Mouse (Mus musculus): ENCODE results near the gene Mnd1.

The Mnd1 gene

DNA sequence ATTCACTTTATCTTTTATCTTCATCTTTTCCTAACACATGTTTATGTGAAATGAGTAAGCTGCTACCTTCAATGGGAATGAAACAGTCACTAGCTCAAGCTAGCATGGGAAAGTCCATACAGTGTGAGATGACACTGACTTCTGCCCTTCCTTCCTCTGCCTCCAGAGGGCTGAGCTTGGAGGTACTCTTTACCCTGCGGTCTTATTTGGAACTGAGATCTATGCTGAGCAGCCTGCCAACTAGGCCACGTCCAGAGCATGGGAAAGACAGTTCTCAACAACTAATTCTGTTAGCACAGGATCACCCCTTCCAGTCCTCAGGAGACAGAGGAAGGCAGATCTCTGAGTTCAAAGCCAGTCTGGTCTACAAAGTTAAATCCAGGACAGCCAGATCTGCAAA is 64.6 kb downstream of the Mnd1 start:
- no peak for DNase-seq (ENCODE audit: low spot score)

DNA sequence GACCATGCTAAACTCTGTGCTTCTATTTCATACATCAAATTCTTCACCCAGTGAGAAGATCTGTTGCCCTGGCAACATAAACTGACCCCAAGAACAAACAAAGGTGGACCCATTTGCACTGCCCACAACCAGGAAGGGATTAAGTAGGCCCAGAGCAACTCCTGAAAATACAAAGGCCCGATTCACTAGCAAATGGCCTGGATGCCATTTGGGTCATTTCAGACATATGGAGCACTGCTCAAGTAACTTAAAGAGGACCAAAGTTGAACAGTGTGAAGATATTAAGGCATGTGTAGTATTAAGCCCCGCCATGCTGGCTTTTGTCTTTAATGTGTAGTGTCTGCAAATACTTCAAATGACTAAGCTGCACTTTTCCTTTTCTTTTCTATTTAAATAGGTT is 68.7 kb downstream of the Mnd1 start:
- no peak for DNase-seq (ENCODE audit: low spot score)

DNA sequence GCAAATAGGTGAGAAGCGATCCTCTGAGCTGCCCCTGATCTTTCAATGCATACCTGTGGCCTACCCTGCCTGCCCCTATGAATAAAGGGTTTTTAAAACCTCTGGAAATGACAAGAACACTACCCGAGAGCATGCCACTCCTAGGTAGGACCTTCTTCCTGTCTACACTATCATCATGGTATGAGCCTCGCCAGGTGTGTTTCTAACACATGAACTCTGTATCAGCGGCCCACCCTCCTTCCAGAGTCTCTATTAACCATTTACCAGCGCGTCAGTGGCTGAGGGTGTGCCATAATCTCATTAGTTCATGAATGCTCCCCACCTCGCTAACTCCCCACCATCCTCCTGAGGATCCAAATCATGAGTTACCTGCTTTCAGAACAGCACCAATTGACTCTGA is 69.2 kb downstream of the Mnd1 start:
- no peak for DNase-seq (ENCODE audit: low spot score)

DNA sequence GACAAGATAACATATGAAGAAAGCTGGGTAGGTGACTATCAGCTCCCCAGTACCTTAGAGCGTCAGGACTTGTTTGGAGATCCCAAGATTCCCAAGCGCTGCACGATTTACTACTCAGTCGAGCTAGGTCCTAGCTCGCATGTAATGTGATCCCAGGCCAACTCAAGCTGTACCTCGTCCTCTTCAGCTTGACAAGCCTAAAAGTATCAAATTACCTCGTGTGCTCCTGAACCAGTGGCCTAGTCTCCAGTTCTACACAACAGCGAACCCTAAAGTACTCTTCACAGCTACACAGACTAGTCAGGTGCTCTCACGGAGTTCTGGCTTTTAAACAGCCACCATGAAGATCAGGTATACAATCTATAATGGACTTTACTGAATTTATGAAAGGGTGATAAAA is 70.2 kb downstream of the Mnd1 start:
- no peak for DNase-seq (ENCODE audit: low spot score)

DNA sequence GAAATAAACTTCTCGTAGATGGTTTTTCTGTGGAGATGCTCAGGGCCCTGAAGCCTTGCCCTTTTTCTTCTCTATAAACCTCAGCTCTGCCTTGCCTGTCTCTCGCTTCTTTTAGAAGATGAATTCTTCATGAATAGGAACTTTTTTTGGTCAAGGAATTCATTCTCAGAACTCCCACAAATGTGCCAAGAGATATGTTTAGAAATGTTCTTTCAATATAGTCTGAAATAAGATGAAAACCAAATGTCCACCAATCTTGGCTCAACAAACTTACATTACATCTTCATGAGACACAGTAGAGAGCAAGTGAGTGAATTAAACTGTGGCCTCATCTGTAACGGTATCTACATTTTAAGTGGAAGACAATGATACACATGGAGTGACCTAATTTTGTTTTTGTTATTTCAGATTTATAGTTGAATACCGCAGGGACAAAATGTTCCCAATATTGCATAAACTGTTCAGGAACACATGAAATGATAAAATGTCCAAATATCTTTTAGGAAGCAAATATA is 74.3 kb downstream of the Mnd1 start:
- DNase-seq (ENCODE audit: low spot score): no peak

DNA sequence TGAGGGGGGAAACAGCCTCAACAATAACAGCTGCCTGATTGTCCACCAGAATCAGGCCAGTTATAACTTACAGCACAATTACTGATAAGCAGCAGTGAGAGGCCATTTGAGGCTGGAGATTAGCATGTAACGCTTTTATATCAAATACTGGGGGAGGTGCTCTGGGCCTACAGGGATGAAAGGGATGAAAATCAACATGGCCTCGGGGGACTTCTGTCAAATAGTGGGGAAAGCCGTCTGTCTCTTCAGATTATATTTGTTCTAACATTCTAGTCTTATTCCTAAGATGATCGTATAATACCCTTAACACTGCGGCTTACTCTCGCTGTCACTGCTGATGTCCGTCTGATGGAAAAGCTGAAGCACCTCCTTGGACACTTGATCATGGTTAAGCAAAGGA is 75.5 kb downstream of the Mnd1 start:
- DNase-seq (ENCODE audit: low spot score): no peak

DNA sequence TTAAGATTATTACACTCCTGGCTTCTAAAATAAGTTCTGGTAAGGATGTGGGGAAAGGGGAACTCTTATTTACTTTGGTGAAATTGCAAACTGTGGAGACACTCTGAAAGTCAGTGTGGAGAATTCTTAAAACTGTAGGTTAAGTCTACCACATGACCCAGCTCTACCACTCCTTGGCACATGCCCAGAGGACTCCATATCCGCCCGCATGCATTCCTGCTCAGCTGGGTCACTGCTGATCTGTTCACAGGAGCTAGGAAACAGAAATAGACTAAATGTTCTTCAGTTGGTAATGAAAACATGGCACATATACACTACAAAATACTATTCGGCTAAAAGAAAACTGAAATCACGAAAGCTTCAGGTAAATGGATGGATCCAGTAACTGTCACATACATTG is 78.1 kb downstream of the Mnd1 start:
- no peak for DNase-seq (ENCODE audit: low spot score)

DNA sequence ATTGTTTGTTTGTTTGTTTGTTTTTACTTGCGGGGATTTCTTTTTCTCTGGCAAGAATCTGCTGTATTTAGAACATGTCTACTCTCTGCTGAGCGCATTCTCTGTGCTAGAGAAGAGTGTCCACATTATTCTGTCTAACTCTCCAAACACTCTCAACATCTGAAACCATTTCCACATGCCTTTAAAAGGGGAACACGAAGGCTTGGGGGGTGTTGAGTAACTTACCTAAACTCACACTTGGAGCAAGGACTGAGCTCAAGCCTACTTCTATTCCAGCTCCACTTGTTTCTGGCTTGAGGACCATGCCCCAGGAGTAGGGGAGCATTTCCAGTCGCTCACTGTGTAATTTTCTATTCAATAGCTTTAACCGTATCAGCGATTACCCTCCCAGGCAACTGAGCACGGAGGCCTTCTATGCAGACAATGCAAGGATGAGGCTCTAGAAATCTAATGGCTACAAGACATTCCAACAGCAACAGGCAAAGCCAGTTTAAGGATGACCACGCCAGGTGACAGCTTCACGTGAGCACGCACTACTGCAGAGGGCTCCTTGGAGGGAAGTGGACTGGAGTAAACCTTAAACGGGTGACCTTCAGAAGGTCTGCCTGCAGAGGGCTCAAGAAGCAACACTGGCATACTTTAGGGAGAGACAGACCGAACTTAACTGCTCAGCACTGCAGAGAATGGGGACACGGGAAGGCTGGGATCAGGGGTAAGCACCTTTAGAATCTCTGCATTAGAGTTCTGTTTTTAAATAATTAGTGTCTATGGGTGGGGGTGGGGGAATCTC is 78.8 kb downstream of the Mnd1 start:
- no peak for DNase-seq (ENCODE audit: low spot score)

DNA sequence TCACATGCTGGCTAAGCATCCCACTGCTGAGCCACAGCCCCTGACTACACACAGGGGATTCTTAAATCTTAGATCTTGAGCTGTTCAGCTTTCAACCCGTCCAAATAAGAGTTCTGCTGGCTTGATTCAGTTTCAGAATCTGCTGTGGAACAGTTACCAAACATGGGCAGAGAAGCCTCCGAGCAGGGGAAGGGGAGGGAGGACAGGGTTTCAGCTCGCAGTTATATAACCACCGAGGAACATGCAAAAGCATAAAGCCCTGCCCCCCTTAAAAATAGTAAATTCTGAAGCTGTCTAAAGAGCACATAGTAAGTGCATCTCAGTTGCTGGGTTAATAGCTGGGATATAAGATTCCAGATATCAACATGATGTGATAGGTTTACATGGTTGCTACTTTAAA is 80.1 kb downstream of the Mnd1 start:
- no peak for DNase-seq (ENCODE audit: low spot score)

DNA sequence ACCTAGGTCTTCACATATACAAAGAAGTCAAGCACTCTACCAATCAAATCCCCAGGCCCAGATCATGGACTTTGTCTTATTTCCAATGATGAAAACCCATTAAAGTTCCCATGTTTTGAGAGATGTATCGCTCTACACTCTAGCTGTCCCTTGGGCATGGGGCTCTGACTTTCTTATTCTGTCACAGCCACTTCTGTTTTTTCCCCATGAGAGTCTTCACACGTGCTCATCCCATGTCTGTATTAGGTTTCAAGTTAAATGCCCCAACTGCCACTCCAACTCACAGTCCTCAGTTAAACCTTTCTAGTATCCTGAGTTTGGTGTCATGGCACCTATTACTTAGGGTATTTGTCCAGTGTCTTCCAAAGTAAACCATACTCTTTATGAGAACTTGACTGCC is 80.8 kb downstream of the Mnd1 start:
- no peak for DNase-seq (ENCODE audit: low spot score)

DNA sequence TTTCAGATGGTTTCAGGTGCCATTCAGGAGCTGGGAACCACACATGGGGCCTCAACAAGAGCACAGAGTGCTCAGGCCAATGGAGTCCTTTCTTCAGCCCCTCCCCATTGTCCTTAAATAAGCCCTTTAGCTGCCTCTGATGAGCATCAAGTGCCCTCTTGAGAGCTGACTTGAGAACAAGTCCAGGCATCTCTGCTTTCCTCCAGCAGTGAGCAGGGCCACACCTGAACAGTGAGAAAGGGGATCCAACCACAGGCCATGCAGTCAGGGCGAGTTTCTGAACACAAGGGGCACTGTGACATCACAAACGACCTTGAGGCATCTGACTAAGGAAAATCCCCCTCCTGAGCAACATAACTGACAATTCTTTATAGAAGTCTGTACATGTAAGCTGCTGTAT is 83.9 kb downstream of the Mnd1 start:
- DNase-seq (ENCODE audit: low spot score): no peak

DNA sequence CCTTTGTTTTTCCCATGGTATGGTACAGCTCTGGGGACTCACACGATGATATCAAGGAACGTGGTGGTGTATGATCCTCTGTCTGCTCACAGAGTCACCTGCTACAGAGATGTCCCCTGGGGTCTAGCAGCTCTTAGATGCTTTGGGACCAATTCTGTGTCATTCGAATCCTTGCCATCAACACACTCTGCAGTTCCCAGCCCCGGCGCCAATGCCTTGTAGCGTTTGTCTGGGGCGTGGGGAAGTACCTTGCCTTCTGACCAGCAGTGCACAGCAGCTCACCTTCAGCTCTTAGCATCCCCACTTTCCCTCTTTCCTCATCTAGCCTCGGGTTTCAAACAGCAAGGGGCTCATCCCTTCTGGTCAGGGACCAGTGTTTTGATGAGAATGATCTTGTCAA is 84.8 kb downstream of the Mnd1 start:
- DNase-seq (ENCODE audit: low spot score): no peak

DNA sequence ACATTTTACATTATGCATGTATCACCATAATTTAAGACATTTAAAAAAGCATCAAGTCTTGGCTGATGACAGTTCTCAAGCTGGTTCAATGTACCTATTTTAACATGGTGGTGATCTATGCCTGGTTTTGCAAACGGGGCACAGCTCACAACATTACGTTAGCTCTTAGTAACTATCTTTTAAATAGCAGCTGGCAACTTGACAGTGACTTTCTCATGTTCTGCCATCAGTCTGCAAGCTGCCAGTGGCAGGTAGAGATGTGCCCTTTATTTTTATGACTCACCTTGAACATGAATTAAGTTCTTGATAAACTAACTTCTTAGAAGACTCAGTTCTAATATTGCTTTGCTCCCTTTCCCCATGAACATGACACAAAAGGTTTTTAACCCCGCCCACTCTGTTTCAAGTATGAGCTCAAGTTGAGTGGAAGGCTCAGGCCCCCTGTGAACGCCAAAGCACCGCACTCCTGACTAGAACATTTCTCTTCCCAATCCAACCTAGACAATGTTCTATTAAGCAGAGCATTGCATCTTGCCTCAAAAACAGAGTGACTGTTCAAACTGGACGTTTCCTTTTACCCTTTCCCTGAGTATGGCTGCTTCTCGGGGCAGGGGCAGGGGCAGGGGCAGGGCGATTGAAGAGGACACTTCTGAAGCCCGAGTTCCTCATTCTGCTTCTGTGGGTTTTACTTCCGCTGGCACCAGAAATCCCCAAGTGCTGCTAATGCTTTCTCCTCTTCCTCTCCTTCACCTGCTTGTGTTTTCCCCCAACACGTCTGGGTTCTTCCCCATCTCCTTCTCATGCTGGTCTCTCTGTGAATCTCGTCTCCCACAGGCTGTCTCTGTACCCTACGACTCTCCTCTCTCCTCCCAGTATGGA is 86.5 kb downstream of the Mnd1 start:
- DNase-seq (ENCODE audit: low spot score): no peak

DNA sequence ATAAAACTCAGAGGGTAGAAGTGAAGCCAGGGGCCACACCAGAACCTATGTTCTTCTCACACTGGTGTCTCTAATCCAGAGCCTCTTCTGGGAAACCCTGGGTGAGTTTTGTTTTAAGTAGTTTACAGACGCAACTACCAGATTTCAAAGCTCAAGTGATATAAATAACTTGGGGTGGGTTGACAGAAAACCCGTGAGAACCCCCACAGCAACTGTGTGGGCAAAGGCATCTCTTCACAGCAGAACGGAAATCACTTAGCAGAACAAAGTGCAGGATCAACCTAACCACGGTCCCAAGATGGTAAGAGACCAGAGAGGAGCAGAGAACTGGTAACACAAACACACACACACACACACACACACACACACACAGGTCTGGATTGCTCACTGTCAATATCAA is 89.8 kb downstream of the Mnd1 start:
- DNase-seq (ENCODE audit: low spot score): no peak

DNA sequence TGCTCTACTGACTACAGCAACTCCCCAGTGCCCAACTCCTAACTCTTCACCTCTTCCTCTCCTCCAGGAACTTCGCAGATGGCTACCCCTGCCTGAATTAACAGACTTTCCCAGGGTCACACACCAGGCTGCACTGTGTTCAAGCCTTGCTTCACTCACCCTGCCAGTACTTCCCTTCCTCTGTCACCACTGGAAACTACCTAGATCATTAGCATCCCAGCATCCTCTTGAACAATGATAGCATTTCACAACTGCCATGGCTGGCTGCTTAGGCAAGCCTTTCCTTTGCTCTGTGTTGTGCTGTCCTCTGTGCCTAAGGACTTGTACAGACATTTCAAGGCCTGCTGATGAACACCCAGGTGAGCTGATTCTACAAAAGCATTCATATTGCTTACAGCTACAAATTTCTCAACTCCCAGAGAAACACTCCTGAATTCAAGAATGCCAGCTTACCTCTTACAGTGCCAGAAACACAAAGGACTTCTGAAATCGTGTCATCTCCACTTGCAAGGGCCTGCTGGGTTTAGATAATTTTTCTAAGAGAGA is 92.1 kb downstream of the Mnd1 start:
- DNase-seq (ENCODE audit: low spot score): no peak

DNA sequence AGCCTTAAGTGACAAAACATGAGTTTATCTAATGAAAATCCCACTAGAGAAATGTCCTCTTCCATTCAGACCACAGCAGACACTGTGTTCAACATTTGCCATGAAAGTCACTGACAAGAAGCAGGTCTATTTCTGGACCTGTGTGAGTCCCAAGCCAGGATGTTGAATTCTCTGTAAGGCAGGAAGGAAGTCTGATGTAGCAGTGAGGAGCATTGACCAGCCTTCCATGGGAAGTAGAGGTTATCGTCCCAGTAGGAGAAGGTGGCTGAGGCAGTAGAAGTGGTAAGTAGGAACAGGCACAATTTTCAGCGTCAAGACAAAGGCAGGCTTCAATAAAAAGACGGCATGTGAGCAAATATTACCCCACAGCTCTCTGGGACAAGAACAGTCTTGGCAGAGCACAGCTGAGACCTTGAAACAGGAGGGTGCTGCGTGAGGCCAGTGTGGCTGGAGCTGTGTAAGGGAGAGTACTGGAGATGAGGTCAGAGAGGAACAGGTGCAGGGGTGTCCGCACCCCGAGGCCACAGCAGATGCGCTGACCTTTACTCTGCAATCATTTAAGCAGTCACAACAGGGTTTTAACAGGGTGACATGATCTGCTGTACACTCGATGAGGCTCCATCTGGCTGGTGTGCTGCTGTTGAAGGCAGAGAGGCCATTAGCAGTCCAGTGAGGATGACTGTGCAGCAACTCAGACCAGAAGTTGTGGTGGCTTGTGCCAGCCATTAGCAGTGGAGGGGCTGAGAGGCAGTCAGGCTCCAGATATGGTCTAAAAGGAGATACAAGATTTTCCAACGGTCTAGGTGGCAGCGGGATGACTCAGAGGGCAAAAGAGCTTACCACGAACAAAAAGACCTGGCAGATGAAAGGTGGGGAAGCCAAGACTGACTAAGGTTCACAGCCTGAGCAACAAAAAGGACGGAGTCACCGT is 93.8 kb downstream of the Mnd1 start:
- no peak for DNase-seq (ENCODE audit: low spot score)

DNA sequence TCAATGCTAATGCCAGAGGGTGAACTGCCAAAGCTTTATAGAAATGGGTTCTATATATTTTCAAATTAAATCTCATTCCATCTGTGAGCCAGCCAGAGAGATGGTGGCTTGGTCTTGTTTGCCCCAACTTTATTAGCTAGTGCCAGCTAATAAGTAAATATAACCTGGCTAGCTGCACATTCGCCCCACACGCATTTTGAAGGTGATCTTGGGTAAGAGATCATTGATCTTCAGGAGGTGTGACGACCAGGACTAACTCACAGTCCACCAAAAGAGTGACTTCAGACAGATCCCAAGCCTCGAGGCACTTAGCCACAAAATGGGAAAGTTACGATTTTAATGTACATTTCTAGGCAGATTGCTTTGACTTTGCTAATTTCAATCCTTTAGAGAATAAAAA is 94.6 kb downstream of the Mnd1 start:
- no peak for DNase-seq (ENCODE audit: low spot score)

DNA sequence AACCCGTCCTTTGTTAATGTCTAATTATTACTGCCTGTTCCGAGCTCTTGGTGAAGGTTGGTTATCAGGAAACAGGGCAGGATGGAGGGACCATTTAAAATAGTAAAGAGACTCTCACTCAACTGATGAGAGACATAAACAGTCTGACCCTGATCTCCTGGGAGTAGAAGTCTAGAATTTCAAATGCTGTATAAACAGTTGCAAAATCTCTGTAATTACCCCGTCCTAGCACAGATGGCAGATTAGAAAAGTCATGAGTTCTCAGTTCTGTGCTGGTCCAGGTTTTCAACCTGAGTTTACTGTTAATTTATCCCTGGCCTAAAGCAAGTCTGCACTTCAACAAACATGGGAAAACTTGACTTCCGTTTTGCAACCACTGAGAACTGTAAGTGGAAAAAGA is 95.5 kb downstream of the Mnd1 start:
- DNase-seq (ENCODE audit: low spot score): no peak

DNA sequence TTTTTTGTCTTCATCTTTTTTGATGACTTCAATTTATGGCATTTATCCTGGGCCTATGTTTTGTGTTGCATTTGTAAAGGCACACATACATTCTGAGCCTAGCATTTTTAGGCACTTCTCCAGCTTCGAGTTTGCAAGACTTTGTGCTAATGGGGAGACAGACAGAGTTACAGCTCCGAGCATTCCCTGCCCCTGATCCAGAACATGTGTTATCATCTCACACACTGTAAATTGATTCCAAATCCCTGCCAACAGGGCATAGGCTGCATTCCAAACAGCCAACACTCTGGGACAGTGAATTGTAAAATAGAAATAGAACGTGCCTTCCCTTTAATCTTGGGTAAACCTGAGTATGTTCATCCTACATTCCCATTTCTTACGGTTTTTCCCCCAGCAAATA is 95.9 kb downstream of the Mnd1 start:
- DNase-seq (ENCODE audit: low spot score): no peak

DNA sequence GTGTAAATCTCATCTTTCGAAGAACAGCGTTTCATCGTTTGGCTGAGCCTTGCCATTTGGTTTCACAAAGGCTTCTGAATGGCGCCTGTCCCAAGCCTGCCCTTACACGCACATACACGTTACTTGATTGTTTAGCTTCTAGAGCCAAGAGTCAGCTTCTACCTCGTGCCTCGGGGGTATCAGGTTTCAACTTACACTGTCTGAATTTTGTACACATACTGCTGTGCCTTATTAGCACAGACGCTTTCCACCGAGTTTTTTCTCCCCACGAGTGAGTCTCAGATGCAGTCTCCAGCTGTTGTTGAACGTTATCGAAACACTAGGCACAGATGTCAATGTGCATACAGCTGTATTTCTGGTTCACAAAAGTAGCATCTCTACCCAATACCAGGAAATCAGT is 96.3 kb downstream of the Mnd1 start:
- no peak for DNase-seq (ENCODE audit: low spot score)

DNA sequence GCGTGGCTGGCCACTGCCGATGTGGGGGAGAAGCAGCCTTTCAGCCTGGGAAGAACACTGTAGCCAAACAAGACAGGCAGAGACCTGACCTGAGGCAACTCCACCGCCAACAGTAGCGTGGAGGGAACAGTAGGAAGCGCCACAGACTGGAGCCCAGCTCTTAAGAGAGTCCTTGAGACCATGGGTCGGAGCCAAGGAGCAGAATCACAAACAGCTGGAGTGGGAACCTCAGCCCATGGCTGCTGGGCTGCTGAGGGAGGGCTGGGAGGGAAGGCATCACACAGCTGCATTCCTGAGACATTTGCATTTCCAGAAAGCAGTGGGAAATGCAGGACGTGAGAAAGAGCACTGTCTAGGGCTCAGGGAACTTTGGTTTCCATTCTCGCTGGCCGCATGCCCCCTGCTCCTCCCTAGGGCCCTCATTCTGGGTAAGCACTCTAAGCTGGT is 106.8 kb downstream of the Mnd1 start:
- no peak for DNase-seq (ENCODE audit: low spot score)

DNA sequence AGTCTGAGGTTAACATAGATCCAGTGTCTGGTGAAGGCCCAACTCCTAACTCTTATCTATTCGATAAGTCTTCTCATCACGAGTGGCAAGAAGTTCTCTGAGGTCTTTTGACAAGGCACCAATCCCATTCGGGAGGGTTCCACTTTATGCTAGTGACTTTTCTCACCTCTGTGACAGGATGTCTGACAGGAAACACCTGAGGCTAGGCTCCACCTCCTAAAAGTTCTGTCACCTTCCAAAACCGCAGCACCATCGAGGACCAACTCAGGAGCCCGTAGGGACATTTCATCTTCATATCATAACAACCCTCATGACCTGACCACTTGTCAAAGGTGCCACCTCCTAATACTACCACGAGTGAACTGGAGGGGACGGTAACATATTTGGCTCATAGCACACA is 109.4 kb downstream of the Mnd1 start:
- DNase-seq (ENCODE audit: low spot score): no peak

All from spleen, adult 12 weeks (tissue).